Mouse (Mus musculus) urinary bladder, adult 2 months (tissue): ENCODE data around the gene Aplp2. TPM values are rescaled to one million over a fixed set of nuclear protein-coding genes. Genes with fewer than 3 reads are reported as not detected.

Source experiments
- DNase-seq: peaks from one replicate; pipeline ENCODE4 v3.0.0; 2022; ENCODE audit warnings: low spot score
- polyA plus RNA-seq: library from polyadenylated mRNA; depleted of rRNA; stranded (reverse); fragments of >200 nt; gene quantifications from 2 replicates; pipeline ENCODE4 v1.2.3, GENCODE M21; 2012; rRNA removed

Gene Aplp2
- polyA plus RNA-seq: 943 and 1,034 TPM in 2 replicates

- DNase-seq: peak; percentile 99
Observed at GRCm38 (mm10) chr9:31211690-31212499, at the start of gene Aplp2. Aplp2 (minus strand) TSS chr9:31211815.

DNA sequence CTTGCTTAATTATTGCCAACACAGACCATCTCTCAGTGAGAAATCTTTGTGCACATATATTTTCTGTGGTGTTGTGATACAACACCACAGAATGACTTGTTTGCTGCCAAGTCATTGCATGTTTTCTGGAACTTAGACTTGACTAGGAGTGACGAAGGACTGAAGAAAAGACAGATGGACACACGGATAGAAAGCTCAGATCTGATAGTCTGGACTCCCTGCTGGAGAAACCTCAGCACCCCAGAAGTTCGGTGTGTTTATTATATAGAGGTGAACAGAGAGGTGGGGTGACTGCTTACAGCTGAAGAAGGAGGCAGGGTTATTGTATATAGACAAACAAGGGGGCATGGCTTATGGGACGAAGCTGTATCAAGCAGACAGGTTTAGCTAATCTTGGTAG, 48.6 kb upstream of the Aplp2 start:
- no peak for DNase-seq

DNA sequence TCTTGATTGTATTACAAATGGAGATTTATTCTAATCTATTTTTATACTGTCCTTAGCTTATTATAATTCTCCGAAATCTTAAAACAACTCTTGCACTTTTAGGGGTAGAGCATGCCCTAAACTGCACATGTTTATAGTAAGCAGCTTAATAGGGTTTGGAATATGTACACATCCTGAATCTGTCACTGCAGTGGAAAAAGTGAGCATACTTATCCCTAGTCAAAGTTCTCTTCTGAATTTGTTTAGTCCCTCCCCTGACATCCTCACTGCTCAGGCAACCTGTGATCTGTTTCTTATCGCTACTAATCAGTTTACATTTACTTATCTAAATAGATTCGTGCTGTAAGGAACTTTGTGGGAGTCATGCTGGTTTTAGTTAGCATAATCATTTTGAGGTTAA, 46.6 kb upstream of the Aplp2 start:
- no peak for DNase-seq

DNA sequence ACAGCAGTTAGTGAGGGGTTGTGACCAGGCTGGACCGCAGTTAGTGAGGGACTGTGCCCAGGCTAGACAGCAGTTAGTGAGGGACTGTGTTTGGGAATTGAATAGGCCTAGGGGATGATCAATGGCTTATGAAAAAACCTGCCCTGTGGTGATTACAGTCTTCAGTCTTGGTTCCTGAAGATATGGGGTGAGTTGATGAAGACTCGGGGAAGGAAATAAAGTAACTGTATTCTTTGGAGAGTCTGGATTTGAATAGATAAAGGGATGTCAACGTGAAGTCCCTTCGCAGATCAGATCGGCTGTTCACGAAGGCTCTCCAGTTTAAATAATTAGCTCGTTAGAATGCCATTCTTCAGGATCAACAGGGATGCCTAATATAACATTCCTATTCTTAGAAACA, 44.3 kb upstream of the Aplp2 start:
- no peak for DNase-seq

- no peak for DNase-seq
Observed at GRCm38 (mm10) chr9:31254697-31255004, 43.0 kb upstream of the Aplp2 start.

- no peak for DNase-seq
Observed at GRCm38 (mm10) chr9:31253866-31254696, 42.5 kb upstream of the Aplp2 start.

DNA sequence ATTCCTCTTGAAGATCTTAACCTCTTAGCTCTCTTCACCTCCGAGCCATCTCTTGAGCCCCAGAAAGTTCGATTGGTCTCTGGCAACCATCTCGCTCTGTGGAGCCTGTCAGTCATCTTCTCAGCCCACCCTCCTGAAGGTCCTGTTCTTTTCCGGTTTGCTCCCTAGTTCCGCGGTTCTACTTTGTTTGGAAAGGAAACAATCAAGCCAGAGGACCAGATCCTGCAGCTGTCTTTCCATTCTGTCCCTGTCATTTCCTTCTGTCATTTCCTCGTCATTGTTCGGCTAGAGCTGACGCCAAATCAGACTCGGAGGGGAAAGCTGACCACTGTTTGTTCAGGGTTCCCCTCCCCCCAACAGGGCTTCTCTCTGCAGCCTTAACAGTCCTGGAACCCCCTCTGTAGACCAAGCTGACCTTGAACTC, 41.7 kb upstream of the Aplp2 start:
- DNase-seq: no peak

DNA sequence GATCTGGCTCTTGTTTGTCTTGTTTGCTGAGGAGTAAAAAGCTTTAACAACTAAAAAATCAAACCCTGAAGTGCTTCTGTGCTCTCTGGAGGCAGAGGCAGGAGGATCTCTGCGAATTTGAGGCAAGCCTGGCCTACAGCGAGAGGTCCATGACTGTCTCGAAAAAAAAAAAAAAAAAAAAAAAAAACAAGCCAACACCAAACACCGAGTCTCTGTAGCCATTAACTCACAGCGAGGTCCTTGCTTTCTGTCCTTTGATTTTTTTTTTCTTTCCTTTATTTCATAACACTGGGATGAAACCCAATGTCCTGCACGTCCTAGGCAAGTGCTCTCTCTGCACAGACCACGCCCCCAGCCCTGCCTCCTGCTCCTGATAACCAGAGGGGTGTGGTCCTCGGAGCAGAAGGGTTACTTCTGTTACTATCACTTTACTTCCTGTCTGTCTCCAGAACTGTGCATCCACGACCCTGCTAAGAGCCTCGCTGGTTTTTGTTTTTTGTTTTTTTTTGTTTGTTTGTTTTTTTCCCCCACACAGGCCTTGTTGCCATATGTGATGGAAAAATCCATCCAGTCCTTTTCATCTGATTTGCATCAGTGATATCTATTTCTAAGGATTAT, 40.7 kb upstream of the Aplp2 start:
- DNase-seq: no peak

- DNase-seq: no peak
Observed at GRCm38 (mm10) chr9:31247447-31248220, 36.0 kb upstream of the Aplp2 start.

DNA sequence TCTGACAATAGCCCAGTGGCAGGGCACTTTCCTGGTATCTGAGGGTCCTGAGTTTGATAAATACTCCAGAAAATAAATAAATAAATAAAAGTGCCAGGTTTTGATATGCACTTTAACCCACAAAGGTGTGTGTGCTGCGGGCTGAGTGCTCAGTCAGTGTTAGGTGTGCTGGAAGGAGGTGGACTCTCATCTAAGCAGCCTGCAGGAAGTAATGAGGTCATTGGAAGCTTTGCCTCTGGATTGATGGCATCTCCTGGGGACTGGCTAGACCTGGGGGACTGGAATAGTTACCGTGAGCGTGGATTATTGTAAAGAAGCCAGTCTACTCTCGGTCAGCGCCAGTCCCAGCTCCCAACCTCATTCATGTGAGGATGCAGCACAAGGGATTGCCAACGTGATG, 34.8 kb upstream of the Aplp2 start:
- no peak for DNase-seq

DNA sequence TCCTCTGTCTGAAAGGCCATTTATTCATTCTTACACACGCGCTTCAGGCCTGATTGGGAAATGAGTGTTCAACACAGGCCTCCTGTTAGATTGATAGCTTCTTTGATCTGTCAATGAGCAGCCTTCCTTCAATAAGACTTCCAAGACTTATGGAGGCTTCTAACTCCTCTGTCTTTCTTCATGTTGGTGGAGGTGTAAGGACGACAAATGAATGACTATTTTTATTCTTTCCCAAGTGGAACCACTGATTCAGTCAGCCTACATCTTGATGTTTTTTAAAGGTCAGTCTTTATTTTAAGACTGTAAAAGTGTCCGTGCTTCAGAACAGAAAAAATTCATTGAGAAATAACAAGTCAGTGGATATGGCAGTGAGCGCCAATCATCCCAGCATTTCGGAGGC, 33.4 kb upstream of the Aplp2 start:
- no peak for DNase-seq

DNA sequence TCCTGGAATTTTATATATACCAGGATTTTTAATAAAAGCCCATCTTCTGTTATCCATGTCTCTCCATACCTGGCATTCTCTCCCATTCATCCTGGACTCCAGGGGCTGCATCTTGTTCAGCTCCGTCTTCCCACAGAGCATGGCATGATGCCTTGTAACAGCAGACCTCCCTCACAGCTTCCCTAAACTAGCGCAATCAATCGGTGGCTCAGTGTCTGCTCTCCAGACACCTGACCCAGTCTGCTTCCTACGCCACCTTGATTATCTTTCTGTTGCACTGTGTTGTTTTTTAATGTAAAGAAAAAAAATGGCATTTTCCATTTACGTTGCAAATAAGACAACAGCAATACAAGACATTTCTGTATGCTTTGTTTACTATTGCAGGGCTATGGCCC, 32.3 kb upstream of the Aplp2 start:
- no peak for DNase-seq

DNA sequence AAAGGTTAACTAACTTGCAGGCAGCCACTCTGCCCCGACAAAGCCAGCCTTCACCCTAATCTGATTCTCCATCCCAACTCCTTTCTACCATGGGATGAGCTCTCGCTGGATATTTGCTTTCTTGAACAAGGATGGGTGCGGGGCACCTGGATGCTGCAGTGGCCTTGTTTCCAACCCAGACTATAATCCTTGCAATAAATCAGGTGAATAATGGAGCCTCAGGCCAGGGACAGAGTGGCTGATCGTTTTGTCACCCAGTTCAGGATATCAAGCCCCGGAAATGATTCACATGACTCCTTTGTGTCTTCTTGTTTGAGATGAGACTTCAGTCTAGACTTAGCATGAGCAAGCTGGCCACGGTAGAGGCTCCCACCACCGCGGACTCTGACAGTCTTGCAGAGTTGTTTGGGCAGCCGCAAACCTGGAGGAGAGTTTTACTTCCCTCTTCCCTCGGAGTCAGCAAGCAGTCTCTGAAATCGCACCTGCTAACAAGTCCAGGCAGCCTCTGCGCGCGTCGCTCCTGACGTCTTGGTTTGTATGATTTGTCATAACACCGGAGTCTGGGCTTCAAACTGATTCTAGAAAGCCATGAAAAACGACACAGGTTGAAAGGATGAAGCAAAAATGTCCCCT, 31.8 kb upstream of the Aplp2 start:
- DNase-seq: no peak

GRCm38 (mm10) chr9:31241208-31241699, 29.6 kb upstream of the Aplp2 start:
- no peak for DNase-seq

GRCm38 (mm10) chr9:31240522-31241207, 29.1 kb upstream of the Aplp2 start:
- DNase-seq: no peak

DNA sequence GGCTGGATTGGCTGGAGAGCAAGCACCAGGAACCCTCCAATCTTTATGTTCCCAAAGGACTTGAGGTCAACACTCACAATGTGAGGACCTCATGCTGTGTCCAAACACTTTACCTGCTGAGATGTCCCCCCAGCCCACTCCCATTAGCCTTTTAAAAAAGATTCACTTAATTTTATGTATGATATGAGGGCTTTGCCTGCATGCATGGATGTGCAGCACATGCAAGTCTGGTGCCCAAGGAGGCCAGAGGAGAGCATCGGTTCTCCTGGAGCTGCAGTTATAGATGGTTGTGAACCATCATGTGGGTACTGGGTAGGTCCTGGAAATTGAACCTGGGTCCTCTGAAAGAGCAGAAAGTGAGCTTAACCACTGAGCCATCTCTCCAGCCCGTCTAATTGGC, 27.9 kb upstream of the Aplp2 start:
- no peak for DNase-seq

- no peak for DNase-seq
Observed at GRCm38 (mm10) chr9:31238526-31238925, 26.9 kb upstream of the Aplp2 start.

- no peak for DNase-seq
Observed at GRCm38 (mm10) chr9:31236079-31236478, 24.5 kb upstream of the Aplp2 start.

GRCm38 (mm10) chr9:31235489-31235888, 23.9 kb upstream of the Aplp2 start:
- no peak for DNase-seq

DNA sequence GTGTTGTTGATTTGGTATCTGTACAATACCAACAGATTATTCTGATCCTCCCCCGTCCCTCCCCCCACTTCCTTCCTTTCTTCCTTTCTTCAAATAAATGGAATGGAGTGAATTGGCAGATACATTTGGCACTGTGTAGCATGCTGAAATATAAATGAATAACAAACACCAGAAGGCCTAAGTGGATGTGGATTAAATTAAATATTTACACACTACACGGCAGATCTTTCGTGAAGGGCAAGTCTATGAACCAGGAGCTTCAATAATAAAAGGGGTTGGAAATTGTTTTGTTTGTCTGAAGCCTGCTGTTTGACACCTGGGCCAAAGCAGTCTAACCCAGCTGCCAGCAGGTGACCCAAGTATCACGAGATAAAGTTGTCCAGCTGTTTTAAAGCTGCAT, 23.4 kb upstream of the Aplp2 start:
- no peak for DNase-seq

DNA sequence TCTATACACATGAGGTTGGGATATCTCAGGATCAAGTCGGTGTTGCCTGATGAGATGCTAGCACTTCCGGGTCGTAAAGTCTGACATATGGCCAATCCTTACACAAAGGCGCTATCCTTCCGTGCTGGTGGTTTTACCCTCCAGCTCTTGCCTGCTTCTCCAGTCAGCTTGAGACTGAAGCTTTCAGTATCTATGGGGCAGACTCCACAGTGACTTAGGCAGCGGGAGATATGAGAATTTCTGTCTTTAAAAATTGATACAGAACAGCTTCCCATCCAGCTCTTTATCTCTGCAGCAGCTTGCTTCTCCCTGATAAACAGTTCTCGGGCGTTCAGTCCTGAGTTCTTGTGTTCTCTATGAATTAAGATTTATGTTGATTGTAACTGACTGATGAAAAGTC, 14.9 kb upstream of the Aplp2 start:
- DNase-seq: no peak
